Mouse (Mus musculus): Measurements from ENCODE around the gene Zscan21. TPM values are rescaled to one million over a fixed set of nuclear protein-coding genes. Genes with fewer than 3 reads are reported as not detected.

The Zscan21 gene
- total RNA-seq, 1 experiment from 2014 or later, result 16.6 TPM

DNA sequence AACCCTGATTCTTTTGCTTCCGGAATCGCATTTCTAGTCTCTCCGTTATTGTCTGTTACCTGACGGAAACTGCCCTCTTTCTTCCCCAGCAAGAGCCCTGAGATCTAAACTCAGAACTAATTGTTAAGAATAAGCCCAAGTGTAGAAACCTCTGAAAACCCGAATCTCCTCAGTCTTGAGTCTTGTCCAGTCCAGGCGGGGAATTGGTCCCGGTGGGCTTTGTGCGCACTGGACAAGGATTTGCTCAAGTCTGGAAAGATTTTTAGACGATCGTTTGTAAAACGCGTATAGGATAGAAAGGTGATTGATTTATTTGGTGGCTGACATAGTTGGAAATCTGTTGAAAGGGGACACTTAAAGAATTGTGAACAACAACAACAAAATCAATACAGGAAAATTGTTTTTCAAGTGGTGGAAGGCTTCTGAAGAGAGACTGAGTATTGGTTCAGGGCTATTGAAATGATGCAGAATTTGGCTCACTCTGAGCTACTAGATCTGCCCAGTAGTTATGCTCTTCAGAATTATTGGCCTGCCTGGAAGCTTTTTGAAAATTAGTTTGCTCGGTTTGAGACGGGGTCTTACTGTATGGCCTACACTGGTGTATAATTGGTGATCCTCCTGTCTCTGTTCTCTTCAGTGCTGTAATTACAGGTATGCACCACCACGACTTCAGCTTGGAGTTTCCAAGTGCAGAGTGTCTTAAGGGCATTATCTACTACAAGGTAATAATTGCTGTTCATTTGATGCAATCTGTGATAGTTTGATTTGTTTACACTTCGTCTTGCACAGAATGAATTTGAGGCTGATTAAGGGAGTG is 704 bp downstream of the Zscan21 start:
- ATAC-seq (replicated peaks; ENCODE audit: low read depth, poor library complexity, severe bottlenecking), result 0 out of 2 replicates have a peak, but pooled peaks have one; percentile 13

DNA sequence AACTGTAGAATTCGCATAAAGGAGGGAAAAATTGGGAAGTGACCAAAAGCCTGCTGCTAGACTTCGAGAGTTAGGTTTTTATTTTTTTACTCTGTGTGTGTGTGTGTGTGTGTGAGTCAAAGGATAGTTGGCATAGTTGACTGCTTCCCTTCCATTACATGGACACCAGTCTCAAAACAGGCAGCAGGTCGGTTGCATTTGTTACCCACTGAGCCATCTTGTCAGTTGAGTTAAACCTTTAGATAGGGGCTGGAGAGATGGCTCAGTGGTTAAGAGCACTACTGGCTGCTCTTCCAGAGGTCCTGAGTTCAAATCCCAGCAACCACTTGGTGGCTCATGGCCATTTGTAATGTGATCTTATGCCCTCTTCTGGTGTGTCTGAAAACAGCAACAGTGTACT is 1.3 kb downstream of the Zscan21 start:
- no peak for ATAC-seq (replicated peaks; ENCODE audit: low read depth, poor library complexity, severe bottlenecking)

DNA sequence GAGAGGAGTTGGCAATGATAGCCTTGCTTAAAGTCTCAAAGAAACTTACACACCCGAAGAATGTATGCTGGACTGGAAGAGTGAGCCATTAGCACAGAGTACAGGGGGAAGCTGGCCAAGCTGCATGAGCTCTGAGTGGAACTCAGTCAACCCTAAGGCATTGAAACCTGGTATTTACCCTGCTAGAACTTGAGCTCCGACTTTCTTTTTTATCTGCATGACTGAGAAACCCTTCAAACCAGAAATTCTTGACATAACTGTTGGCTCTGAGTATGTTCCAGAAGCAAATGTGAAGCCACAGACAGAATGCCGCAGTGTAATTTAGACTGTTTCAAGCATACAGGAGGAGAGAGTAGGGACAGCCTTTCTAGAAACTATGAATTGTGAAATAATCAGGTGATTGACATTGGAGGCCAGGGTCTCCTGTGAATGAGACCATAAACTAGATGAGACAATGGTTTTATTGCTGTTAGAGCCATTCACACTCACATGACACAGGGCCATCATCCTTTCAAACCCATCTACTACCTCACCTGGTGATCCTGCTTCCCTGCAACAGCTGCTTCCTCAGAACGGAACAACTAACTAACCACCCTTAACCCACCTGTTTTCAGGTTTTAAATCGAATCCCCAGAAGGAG is 15.8 kb downstream of the Zscan21 start:
- no peak for ATAC-seq (replicated peaks; ENCODE audit: low read depth, poor library complexity, severe bottlenecking)

DNA sequence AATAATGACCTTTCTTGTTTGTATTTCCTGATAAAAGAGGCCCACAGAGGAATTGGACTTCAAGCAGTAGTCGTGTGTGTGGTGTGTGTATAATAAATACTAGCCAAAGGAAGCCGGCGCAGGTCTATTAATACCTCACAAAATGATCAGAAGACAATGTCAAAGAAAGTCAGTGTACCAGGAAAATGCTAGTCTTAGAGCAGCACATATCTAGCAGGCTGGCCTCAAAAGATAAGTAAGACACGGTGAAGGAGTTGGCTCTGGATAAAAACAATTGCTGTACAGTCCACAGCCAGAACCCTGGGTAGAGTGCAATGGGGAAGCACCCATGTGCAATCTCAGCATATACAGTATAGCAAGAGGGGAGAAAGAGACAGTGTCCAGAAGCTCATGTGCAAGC is 20.6 kb downstream of the Zscan21 start:
- peak; percentile 48 for ATAC-seq (replicated peaks; ENCODE audit: low read depth, poor library complexity, severe bottlenecking)

DNA sequence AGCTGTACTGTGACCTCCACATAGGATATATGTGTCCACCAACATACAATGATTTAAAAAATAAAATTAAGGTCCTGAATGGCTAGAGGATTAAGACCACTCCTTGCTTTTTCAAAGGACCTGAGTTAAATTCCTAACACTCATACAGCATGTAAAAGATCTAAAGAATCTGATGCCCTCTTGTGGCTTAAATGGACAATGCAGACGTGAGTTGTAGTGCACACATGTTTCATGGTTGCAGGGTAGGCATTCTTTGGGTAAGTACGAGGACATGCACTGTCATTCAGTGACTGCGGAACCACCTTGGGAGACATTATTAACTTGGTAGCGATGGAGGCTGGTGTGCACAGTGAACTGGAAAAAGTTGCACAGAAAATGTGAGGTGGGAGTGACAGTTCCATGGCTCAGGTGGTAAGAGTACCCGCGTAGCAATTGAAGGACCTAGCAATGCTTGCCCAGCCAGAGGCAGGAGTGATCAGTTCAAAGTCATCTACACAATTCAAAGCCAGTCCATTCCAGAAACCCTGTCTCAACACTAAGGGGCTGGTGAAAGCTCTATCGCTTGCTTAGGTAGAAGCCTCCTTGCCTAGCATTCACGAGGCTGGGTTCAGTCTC is 21.3 kb downstream of the Zscan21 start:
- ATAC-seq (replicated peaks; ENCODE audit: low read depth, poor library complexity, severe bottlenecking), result peak; percentile 89

DNA sequence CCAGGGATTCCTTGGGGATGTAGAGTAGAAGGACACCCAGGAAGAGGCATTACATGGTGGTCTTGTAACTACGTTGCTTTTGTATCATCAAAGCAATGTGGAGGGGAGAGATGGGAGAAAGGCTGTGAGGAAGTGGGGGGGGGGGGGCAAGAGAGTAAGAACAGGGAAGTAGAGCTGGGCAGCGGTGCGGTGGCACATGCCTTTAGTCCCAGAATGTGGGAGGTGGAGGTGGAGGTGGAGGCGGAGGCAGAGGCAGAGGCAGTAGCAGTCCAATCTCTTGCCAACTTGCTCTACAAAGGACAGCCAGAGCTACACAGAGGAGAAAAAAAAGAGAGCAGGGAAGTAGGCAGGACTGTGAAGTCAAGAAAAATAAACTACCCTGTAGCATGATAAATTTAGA is 21.9 kb downstream of the Zscan21 start:
- peak; percentile 36; the same call in 1 of the 2 replicates for ATAC-seq (replicated peaks; ENCODE audit: low read depth, poor library complexity, severe bottlenecking)

DNA sequence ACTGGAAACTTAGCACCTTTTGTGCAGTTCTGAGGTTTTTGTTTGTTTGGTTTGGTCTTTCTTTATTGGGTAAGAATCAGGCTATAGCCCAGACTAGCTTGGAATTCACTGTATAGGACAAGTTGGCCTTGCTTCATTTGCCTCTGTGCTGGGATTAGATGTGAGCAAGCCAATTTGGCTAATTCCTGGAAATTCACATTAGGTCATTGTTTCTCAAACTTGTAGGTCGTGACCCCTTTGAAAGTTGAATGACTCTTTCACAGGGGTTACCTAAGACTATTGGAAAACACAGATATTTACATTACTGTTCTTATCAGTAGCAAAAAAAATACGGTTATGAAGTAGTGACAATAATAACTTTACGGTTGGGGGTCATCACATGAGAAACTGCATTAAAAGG is 37.7 kb downstream of the Zscan21 start:
- ATAC-seq (replicated peaks; ENCODE audit: low read depth, poor library complexity, severe bottlenecking), result no peak

DNA sequence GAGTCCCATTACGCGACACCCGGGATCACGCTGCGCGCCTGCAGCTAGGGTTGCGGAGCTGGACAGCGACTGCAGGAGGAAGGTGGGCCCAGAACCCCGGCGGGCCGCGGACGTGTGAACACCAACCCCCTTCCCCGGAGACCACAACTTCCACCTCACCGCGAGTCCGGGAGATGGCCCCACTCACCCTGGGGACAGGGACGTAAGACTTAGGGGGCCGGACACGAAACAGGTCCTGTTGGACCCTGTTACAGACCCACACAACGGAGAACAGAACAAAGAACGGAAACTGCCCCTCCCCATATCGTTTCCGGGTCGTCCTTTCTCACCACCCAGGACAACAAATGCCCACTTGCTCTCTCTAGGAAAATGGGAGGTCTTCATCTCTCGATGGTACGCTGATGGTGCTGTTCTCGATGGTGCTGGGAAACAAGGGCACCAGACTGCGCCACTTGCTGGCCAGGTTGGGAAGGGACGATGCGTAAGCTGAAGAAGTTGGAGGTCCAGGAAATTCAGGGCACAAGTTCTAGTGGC is 38.8 kb downstream of the Zscan21 start, which contains the start of gene Zfp113:
TSS of gene Zfp113 (minus strand) at position 302 of the 534 bp plus-strand sequence.
- ATAC-seq (replicated peaks; ENCODE audit: low read depth, poor library complexity, severe bottlenecking), result peak; percentile 97

DNA sequence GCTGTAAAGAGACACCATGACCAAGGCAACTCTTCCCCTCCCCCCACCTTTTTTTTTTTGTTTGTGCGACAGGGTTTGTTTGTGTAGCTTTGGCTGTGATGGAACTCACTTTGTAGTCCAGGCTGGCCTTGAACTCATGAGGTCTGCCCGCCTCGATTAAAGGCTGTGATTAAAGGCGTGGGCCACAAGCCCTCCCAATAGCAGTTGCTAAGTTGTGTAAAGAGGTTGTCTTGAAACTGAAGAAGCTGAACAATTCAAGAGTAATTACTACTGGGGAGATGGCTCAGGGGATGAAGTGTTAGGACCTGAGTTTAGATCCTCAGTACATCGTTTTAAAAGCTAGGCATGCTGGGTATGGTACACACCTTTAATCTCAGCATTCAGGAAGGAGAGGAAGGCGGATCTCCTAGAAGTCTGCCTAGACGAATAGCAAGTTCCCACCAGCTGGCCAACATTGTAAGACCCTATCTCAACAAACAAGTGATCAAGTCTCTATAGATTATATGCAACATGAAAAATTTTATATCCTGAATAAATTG is 43.6 kb downstream of the Zscan21 start:
- no peak for ATAC-seq (replicated peaks; ENCODE audit: low read depth, poor library complexity, severe bottlenecking)

DNA sequence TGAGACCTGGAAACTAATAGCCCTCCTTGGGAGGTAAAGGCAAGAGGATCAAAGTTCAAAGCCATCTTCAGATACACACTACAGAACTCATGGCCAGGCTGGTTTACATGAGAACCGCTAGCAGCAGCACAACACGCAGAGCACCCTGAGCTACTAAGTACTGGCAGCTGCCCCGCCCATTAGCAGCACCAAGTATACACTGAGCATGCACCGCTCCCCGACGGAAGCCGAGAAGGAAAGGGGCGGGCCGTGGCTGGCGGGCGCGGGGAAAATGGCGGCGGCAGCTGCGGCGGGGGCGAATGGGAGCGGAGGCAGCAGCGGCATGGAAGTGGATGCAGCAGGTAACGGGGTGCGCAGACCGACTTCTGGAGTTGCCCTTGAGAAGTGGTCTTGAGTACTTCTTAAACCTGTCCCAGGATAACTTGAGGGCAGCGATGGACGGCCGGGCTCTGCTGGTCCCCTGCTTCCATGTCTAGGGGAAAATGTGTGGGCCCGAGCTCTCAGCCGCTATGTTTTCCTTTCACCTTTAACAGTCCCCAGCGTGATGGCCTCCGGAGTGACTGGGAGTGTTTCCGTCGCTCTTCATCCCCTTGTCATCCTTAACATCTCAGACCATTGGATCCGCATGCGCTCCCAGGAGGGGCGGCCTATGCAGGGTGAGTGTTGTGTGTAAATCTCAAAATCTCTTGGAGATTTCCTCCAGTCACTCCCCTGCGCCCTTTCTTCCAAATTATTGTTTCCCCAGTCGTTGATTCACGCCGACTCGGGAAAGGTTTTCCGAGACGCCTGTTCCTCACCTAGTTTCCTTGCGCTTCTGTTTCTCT is 44.4 kb downstream of the Zscan21 start, which contains the start of gene Cops6:
TSS of gene Cops6 (plus strand) at position 230 of the 824 bp plus-strand sequence.
- ATAC-seq (replicated peaks; ENCODE audit: low read depth, poor library complexity, severe bottlenecking), result peak; percentile 95

DNA sequence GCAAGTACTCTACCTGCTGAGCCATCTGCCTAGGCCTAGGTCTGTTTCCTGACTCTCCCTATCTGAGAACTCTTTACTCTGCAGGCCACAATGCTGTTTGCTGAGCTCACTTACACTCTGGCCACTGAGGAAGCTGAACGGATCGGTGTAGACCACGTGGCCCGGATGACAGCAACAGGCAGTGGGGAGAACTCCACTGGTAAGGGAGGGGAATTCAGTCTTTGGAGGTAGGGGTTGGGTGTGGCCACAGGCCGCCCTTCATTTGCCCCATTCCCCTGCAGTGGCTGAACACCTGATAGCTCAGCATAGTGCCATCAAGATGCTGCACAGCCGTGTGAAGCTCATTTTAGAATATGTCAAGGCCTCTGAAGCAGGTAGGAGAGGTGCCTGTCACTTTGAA is 46.3 kb downstream of the Zscan21 start:
- ATAC-seq (replicated peaks; ENCODE audit: low read depth, poor library complexity, severe bottlenecking), result no peak

DNA sequence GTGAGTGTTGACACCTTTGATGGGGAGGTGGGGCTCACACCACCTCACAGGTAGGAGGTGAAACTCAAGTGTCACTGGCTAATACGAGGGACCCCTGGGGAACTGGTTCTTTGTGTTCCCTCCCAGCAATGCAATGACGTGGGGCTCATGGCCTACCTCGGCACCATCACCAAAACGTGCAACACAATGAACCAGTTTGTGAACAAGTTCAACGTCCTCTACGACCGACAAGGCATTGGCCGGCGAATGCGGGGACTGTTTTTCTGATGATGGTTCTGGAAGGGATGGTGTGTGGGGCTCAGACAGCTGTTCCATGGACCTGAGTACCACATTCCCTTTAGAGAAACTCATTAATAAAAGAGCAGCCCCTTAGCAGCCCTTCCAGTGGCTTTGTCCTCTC is 46.9 kb downstream of the Zscan21 start:
- no peak for ATAC-seq (replicated peaks; ENCODE audit: low read depth, poor library complexity, severe bottlenecking)

DNA sequence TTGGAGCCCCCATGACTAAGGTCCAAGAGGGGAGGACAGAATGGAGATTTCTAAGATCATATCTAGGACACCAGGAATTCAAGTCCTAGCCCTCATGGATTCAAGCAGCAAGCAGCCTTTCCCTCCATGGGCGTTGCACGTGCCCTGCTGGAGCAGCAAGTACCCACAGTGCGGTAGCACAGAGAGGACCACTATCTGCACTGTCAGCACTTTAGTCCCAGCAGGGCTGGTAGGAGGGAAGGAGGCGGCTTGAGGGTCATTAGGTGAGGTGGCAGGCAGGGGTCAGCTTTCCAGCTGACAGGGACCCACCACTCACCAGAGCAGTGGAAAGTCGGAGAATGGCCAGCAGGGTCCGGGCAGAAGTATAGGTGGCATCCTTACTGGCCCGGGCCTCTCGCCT is 48.9 kb downstream of the Zscan21 start:
- no peak for ATAC-seq (replicated peaks; ENCODE audit: low read depth, poor library complexity, severe bottlenecking)

DNA sequence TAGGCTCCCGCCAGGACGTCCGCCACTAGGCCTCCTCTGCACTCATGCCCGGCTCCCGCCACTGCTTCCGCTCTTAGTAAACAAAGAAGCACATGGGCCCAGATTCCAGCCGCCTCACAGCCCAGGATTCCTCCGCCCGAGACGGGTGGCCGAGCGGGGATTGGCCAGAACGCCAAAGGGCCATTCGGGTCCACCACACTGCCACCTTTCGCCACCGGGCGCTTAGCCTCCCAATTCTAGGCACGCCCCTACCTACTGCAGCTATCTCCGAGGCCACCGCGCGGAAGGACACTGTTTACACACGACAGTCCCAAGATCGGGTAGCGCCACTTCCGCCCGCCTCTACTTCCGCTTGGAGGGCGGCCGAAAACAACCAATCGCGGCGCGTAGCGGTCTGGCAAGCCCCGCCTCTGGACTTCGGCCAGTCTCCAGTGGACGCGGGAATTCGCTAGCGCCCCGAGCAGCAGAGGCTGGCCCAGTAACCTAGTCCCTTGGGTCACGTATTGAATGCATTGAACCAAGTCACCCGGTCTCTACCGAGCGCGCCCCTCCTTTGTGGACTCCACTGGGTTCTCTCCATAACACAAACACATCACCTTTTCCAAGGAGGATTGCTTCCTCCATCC is 54.3 kb downstream of the Zscan21 start:
- ATAC-seq (replicated peaks; ENCODE audit: low read depth, poor library complexity, severe bottlenecking), result peak; percentile 68

DNA sequence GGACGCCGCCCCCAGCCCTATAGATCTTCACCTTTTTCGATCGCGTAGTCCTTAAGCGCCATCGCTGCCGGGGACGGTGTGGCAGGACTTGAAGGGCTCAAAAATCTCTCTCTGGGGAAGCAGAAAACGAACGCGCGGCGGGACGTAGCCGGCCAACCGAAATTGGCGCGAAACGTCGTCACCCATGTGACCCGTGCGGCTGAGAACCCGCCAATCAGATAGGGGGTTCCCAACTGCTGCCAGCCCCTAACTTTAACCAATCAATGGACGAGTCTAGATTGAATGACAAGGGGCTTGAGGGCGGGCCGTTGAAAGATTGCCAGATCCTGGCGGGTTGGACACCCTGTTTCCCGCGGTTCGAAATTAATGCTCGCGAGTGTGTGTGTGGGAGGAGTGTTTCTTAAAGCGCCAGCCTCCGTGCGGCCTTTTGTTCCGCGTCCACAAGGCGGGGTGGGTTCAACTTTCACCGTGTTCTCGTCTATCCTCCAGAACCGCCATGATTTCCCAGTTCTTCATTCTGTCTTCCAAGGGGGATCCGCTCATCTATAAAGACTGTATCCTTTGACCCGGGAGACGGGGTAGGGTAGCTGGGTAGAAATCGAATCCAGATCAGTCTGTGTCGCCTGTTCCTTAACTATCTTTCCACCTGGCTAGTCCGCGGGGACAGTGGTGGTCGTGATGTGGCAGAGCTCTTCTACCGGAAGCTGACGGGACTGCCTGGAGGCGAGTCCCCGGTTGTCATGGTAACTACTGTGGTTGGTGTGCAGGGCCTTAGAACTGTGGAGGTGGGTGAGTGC is 55.2 kb downstream of the Zscan21 start, which contains the start of the genes Ap4m1 and Mcm7:
TSS of gene Ap4m1 (plus strand) at position 308 of the 797 bp plus-strand sequence.
TSS of gene Mcm7 (minus strand) at position 728 of the 797 bp plus-strand sequence.
- ATAC-seq (replicated peaks; ENCODE audit: low read depth, poor library complexity, severe bottlenecking), result peak; percentile 75

DNA sequence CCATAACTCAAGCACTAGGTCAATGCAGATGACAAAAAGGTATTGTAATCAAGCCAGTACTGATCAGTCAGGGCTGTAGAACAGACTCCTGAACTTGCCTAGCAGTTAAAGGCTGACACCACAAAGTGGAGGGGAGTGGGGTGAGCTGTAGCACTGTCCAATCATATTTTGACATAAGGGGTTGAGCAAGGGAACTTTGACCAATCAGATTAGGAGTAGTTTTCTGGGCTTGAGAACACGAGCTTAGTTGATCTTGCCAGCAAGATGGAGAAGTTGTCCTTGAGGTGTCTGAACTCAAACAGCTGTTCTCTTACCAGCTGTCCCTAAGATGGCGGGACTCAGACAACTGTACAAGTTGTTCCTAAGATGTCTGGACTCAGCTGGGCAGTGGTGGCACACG is 56.5 kb downstream of the Zscan21 start:
- ATAC-seq (replicated peaks; ENCODE audit: low read depth, poor library complexity, severe bottlenecking), result no peak

All from common myeloid progenitor, adult 5-6 weeks (primary cell).